Mouse (Mus musculus) c-Kit-negative CD71-positive TER-119-positive erythroid progenitor cells, embryonic 14.5 days (primary cell): ENCODE results near the gene Mrgprg.
A peak's percentile ranks its signal among the peaks of the same experiment; 100 is the strongest.

ENCODE experiments used
- DNase-seq: peaks from one replicate; pipeline ENCODE4 v3.0.0-alpha.2; 2013; ENCODE audit warnings: low read depth, low spot score

Mrgprg gene

GRCm38 (mm10) chr7:143766893-143767292 lies at the start of gene Mrgprg:
TSS of gene Mrgprg (minus strand) at chr7:143766993.
- no peak for DNase-seq

GRCm38 (mm10) chr7:143808909-143809308 lies 42.1 kb upstream of the Mrgprg start:
- no peak for DNase-seq

- DNase-seq = no peak
Observed at GRCm38 (mm10) chr7:143805199-143805624, 38.4 kb upstream of the Mrgprg start.

GRCm38 (mm10) chr7:143801195-143802065 lies 34.6 kb upstream of the Mrgprg start:
- DNase-seq = no peak

GRCm38 (mm10) chr7:143800770-143801169 lies 34.0 kb upstream of the Mrgprg start:
- DNase-seq = no peak

GRCm38 (mm10) chr7:143798783-143799182 lies 32.0 kb upstream of the Mrgprg start:
- no peak for DNase-seq

GRCm38 (mm10) chr7:143793121-143793520 lies 26.3 kb upstream of the Mrgprg start:
- DNase-seq = no peak

- DNase-seq = no peak
Observed at GRCm38 (mm10) chr7:143792336-143792985, 25.7 kb upstream of the Mrgprg start.

- DNase-seq = no peak
Observed at GRCm38 (mm10) chr7:143783996-143784829, 17.4 kb upstream of the Mrgprg start, which contains the start of gene Mrgpre. TSS of gene Mrgpre (minus strand) at chr7:143784500.

GRCm38 (mm10) chr7:143783378-143783995 lies 16.7 kb upstream of the Mrgprg start:
- no peak for DNase-seq

- no peak for DNase-seq
Observed at GRCm38 (mm10) chr7:143777375-143777774, 10.6 kb upstream of the Mrgprg start.

- DNase-seq = no peak
Observed at GRCm38 (mm10) chr7:143776137-143776536, 9.3 kb upstream of the Mrgprg start.

GRCm38 (mm10) chr7:143769461-143769860 lies 2.7 kb upstream of the Mrgprg start:
- no peak for DNase-seq

- DNase-seq = no peak
Observed at GRCm38 (mm10) chr7:143768267-143768666, 1.5 kb upstream of the Mrgprg start.

- no peak for DNase-seq
Observed at GRCm38 (mm10) chr7:143764876-143765530, 1.8 kb downstream of the Mrgprg start.

- peak; percentile 28 for DNase-seq
Observed at GRCm38 (mm10) chr7:143763794-143764193, 3.0 kb downstream of the Mrgprg start.

GRCm38 (mm10) chr7:143758956-143759355 lies 7.8 kb downstream of the Mrgprg start:
- no peak for DNase-seq

- DNase-seq = no peak
Observed at GRCm38 (mm10) chr7:143757696-143758095, 9.1 kb downstream of the Mrgprg start.

- DNase-seq = no peak
Observed at GRCm38 (mm10) chr7:143757027-143757390, 9.8 kb downstream of the Mrgprg start.

GRCm38 (mm10) chr7:143756125-143757026 lies 10.4 kb downstream of the Mrgprg start, which contains the start of gene Osbpl5:
TSS of gene Osbpl5 (minus strand) at chr7:143756985.
- no peak for DNase-seq
